Mouse (Mus musculus) CH12F3 (cell line): ENCODE results near the gene Casp6.

Source experiments
- in situ Hi-C: fragments of 300-500 bp; cut with MboI; formaldehyde crosslinking; loops from 2 replicates; pipeline ENCODE4 v1.14.3; 2020; ENCODE audit warnings: low sequenced_read_pairs

Casp6 gene

GRCm38 (mm10) chr3:129918434-129918833 is 17.2 kb downstream of the Casp6 start:
- in situ Hi-C loops = loop anchor here (5.0 kb wide), 1 partner anchor 159 kb away; no protein-coding TSS in a partner anchor

GRCm38 (mm10) chr3:129923581-129923980 is 22.4 kb downstream of the Casp6 start:
- in situ Hi-C loops = no loop called here

GRCm38 (mm10) chr3:129925861-129926260 is 24.6 kb downstream of the Casp6 start:
- in situ Hi-C loops = no loop called here

GRCm38 (mm10) chr3:129930213-129930778 is 29.1 kb downstream of the Casp6 start:
- in situ Hi-C loops = no loop called here

- in situ Hi-C loops = no loop called here
Measured at GRCm38 (mm10) chr3:129932443-129932842, 31.2 kb downstream of the Casp6 start.

GRCm38 (mm10) chr3:129936561-129936960 is 35.3 kb downstream of the Casp6 start:
- in situ Hi-C loops = no loop called here

- in situ Hi-C loops = no loop called here
Measured at GRCm38 (mm10) chr3:129937848-129938247, 36.6 kb downstream of the Casp6 start.

DNA sequence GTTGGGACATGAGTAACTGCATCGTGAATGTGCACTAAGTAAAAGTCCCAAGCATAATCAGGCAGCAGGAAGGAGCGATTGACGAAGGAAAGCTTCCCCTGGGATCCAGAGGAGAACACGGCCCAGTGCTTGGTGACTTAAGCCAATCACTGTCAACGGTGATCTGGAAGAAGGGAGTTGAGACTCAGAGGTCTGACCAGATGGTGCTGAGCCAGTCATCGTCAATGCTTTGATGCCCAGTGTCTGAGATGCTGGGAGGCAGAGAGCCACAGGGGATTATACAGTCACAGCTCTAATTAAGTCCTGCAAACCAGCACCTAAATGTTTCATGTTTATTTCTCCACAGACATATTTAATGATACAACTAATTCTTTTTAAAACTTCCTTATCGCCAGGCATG is 37.8 kb downstream of the Casp6 start:
- in situ Hi-C loops = no loop called here

DNA sequence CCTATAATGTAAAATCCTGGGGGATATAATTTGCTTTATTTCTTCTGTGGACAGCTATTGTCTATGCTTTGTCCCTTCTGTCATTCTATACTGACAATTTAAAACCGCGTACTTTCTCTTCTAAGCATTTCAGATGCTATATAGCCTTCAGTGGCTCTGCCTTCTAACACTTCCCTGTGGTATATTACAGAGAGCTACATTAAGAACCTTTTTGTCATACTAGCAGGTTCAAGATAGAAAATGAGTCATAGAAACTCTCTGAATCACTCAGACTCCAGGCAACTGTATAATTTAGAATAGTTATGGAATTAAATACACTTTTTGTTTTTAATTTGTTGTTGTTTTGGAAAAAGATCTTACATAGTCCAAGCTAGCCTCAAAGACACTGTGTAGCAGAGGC is 39.6 kb downstream of the Casp6 start:
- in situ Hi-C loops = no loop called here

GRCm38 (mm10) chr3:129941291-129941690 is 40.1 kb downstream of the Casp6 start:
- in situ Hi-C loops = no loop called here

GRCm38 (mm10) chr3:129943813-129944212 is 42.6 kb downstream of the Casp6 start:
- in situ Hi-C loops = no loop called here

GRCm38 (mm10) chr3:129946217-129946914 is 45.1 kb downstream of the Casp6 start:
- in situ Hi-C loops = no loop called here

- in situ Hi-C loops = no loop called here
Measured at GRCm38 (mm10) chr3:129948359-129948758, 47.1 kb downstream of the Casp6 start.

DNA sequence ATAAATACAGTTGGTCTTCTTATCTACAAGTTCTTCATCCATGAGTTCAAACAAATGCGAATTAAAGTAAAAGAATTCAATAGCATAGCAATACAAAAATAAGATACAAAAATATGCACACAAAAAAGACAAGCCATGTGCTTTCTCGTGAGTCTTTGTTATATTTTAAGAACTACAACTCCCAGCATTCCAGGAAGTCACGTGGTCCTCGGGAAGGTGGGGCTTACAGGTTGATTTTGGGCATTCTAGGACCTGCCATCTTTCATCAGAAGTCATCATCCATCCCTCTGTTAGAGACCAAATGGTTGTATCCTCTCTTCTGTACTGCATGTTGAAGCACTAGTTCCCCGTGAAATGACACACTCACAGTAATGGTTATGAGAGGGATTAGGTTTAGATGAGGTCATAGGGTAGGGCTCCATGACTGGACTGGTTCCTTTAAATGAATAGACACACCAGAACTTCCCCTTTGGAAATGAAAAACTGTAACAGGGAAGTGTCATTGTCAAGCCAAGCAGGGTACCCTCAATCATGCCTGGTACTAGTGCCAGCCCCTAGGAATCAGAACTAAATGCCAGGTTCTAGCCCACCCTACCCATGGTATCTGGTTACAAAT is 48.0 kb downstream of the Casp6 start:
- in situ Hi-C loops = no loop called here

DNA sequence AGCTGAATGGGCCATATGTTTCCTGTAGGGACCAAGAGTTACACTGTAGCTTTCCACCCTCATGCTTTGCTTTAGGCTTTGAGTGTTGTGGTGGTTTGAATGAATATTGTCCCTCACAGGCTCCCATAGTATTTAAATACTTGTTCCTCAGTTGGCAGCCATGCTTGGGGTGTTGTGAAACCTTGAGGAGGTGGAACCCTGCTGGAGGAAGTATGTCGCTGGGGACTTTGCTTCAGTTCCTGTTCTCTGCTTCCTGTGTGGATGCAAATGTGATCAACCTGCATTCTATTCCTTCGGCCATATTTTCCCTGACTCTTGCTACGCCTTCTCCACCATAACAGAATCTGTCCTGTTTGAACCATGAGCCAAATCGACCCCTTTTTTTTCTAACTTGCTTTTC is 52.1 kb downstream of the Casp6 start:
- in situ Hi-C loops = no loop called here

DNA sequence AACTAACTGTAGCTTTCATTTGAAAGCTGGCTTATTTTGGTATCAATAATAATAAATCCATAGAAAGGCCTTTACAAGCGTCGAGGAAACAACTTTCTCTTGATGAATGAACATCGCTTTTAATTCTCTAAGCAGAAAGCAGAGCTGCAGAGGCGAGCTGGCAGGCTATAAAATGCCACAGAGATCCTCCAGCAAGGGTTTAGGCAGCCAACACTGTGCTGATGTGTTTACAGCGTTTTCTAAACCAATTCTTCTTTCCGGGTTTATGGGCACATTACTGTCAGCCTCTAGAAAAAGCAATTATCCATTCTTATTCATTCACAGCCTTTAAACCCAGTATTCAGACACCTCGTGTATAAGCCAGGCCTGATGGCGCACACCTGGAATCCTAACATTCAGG is 61.3 kb downstream of the Casp6 start:
- in situ Hi-C loops = no loop called here
